Mouse (Mus musculus): ENCODE results near the gene Fkbp1a.
A peak's percentile ranks its signal among the peaks of the same experiment; 100 is the strongest.

Fkbp1a gene

DNA sequence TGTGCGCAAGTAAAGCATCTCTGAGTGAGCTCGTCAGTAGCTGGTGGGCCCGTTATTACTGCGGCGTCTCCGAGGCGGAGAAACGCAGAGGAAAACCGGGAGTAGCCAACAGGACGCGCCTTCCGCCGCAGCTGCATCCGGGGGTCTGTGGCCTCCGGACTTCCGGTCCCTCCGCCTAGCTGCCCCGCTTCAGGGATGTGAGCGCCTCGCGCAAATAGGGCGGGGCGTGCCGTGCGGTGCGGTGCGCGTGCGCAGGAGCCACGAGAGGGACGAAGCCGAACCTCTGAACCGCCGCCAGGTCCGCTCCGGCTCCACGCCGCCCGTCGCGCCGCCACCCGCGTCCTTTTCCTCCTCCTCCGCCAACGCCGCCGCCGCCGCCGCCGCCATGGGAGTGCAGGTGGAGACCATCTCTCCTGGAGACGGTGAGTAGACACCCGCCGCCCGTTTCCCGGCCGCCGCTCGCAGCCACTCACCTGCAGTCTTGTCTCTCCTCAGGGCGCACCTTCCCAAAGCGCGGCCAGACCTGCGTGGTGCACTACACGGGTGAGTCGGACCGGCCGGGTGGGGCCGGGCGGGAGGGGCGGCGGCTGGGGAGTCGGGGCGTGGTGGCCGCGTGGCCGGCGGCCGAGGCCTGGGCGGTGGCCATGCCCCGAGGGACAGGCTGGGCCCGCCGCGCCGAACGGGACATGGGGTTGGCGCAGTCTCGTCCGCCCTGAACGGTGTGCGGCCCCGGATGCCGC is at the start of gene Fkbp1a:
Gene Fkbp1a, plus strand, starts transcription at position 161 of the 740 bp plus-strand sequence.
- DNase-seq (ENCODE audit: low read depth in 1 of 2, low spot score in 2 of 2), result peak; percentile 66 to 84

DNA sequence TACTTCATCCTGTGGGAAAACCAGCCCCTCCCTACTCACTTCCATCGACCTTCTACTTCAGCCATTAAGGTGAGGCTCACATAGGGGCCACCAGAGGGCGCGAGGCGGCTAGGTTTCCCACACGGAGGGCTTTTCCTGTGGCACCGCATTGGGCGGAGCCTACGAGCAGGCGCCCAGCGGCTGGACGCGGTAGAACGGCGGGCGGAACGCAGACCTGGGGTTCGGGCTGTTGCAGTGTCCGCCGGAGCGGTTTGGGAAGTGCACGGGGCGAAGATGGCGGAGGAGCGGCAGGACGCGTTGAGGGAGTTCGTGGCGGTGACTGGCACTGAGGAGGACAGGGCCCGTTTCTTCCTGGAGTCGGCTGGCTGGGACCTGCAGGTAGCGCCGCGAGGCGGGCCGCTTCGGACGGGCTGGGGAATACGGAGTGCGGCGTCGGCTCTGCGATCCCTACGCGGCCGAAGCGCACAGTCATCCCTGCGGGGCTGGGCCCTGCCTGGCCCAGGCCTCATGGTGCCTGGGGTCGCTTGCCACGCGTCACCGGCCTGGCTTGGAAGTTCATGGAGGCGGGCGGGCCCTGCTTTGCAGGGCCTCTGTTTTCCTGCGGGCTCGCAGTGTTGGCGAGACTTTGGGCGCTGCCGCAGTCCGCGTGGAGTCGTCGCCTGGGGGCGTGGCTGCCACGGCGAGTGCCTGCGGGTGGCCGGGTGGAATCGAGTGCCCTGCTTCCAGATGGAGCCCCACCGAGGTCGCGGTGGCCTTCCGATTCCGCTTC is 48.1 kb upstream of the Fkbp1a start, which contains the start of gene Nsfl1c:
Gene Nsfl1c, plus strand, starts transcription at position 148 of the 769 bp plus-strand sequence.
- DNase-seq (ENCODE audit: low read depth in 1 of 2, low spot score in 2 of 2), result peak; percentile 85 to 92

DNA sequence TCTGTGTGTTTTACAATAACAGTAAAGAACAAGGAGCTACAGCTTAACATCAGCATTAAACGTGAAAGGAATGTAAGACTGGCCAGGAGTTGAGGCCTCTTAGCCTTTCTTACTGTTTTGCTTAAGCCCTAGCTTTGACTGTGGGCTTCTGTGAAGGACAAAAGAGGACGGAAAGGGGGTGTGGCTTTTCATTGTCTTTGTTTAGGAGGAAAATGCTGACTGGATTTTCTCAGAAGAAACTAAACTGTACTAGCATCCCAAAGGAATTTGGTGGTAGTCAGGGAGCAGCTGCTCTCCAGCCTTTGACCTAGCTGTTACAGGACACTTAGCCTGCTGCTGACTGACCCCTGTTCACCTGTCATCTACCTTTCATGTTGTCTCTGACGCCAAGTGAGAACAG is 43.9 kb upstream of the Fkbp1a start:
- DNase-seq (ENCODE audit: low read depth in 1 of 2, low spot score in 2 of 2), result no peak

DNA sequence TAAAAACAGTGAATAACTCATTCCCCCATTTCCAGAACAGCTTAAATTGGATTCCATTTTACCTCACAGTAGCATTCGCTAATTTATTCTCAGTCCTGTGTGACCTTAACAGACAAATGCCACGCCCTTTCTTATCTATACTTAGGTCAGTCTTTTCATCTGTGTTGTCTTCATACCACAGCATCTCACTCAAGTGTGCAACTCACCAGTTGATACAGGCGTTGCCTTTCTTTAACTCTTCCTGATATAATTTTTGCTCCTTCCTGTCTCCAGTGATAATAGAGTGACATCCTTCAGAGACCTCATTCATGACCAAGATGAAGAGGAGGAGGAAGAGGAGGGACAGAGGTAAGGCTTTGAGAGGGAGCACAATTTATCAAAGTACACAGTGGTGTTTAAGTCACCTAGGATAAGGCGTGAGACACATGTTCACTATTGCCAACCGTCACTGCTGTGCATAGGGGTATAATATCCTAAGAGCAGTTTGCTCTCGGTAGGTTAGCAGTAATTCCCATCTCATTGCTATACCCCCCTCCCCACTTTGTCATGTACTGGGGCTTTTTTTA is 41.8 kb upstream of the Fkbp1a start:
- DNase-seq (ENCODE audit: low read depth in 1 of 2, low spot score in 2 of 2), result no peak

DNA sequence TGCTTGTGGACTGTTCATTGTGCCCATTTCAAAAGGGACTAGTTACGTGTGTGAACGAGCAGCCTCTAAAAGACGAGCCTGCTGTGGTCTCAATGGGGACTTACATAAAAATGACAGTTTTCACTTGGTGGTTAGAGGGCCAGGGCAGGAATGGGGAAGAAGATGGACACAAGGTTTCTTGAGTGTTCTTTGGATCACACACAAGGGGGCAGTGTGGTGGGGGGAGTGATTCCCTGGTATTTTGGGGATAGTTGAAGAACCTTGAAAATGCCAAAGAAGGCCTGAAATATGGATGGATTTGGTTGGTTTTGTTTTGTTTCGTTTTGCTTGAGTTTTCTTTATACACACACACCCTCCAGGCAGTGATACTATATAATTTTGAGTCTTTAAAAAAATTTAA is 38.1 kb upstream of the Fkbp1a start:
- DNase-seq (ENCODE audit: low read depth in 1 of 2, low spot score in 2 of 2), result no peak

DNA sequence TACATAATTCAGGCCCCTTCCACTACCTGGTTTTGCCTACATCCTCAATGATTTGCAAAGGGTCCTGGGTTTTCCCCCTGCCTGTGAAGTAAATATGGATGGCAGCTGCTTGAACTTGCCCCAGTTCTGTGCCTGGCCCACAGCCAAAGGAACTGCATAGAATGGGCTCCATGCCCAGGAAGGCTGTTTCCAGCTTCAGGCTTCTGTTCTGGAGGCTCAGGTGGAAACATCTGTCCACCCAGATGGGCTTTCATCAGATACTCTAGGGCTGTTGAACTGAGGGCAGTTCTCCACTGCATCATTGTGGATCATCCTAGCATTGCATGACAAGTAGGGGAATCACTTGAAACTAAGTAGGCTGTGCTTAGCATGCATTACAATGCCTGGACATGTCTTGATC is 30.1 kb upstream of the Fkbp1a start:
- DNase-seq (ENCODE audit: low read depth in 1 of 2, low spot score in 2 of 2), result no peak

DNA sequence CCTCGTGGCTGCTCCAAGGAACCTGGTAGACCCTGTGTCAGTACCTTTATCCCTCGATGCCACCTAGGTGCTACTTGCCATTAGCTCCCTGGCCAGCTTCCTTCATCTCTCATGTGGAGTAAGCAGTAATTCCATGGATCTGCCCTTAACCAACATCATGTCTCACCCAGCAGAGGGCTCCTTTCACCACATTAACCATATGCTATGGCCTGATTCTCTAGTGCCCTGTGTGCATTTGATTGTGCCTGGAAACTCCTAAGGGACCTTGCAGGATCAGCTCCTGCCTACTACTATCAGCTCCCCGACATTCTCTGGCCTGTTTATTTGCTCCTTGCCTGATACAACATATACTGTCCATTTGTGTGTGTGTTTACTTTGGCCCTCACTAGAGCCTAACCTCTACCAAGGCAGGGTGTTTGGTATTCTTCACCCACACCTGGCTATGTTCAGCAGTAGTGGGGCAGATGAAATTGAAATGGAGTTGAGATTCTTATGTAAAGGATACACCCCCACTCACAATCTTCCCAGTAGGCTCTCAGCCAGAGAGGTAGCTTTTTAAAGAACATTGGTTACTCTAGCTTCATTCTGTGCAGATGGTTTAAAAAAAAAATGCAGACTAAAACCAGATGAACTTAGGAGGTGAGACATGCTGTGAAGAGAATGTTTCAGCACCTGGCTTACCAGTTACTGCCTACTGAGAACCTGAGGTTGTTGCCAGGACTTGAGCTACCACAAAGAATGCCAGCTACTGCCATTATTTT is 28.6 kb upstream of the Fkbp1a start:
- DNase-seq (ENCODE audit: low read depth in 1 of 2, low spot score in 2 of 2), result no peak

DNA sequence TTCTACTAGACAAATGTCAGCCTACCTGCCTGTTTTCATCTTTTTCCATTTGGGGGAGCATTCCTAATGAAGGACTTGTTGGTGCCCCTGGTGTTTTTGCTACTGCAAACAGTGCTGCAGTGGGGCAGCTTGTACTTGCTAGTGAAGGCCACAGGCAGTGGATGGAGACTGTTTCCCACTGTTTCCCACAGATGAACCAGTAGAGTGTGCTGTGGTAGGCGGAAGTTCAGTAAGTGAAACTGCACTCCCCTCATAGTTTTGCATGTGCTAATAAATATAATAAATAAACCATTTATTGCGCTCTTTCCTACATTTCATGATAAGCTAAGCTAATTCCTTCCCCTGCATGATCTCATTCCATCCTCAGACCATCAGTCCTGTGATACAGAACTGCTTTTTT is 23.3 kb upstream of the Fkbp1a start:
- no peak for DNase-seq (ENCODE audit: low read depth in 1 of 2, low spot score in 2 of 2)

DNA sequence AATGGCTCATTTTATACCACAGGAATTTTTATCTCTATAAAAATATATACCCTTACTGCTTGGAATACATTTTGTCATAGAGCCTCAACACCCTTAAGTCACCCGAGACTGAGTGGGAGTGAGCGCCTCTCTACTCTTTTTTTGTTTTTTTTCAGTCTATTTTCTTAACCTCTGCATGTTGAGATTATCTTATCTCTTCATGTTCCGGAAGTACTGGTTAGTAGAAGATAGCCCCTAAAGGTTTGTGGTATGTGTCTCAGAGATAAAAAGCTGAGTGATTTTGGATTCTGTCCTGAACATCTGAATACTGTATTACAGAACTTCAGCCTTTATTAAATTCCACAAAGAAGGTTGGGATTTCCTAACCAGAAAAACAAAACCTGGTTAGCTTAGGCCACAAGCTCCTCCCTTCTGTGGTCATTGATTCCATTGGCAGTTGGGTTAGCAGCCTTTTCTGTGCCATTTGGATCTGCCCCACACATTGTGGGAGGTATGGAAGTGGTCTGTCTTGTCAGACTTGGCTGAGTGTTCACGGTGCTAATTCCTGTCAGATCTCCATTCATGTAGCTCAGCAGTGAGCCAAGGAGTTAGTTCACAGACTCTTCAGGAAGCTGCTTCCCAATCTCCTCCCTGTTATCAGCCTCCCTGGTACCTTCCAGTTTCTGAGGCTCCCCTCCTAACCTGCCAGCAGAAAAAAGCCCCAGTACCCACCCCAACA is 17.8 kb upstream of the Fkbp1a start:
- DNase-seq (ENCODE audit: low read depth in 1 of 2, low spot score in 2 of 2), result no peak

DNA sequence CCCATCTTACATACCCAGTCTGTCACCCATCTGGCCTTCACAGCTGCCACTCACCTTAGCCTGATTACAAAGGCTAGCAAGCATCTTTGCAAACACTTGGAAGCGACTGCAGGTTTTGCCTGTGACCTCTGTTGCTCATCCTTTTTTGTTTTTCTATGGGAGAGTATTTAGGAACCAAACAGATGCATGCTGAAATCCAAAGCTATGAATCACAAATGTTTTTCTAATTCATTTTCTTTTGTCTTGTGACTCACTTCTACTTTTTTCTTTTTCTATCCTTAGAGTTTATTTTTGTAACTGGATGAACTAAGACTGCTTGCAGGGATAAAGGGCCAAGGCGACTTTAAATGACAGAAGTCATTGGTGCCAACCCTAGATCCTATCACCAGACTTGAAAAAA is 16.8 kb upstream of the Fkbp1a start:
- no peak for DNase-seq (ENCODE audit: low read depth in 1 of 2, low spot score in 2 of 2)

DNA sequence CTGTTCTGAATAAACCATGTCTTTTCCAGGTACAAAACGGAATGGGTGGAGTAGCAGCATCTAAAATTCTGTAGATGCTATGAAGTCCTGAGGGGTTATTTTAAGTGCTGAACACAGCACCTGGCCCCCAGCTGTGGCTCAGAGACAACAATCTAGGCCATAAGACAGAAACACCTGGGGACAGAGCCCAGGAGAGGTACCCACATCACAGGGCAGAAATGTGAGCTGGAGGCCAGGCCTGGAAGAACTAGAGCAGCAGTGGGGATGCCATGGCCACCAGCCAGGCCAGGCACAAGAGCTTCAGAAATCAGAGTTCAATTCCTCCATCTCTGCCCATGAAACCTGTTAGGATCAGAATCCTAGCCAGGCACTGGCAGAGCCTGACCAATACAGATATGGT is 14.2 kb upstream of the Fkbp1a start:
- DNase-seq (ENCODE audit: low read depth in 1 of 2, low spot score in 2 of 2), result no peak

DNA sequence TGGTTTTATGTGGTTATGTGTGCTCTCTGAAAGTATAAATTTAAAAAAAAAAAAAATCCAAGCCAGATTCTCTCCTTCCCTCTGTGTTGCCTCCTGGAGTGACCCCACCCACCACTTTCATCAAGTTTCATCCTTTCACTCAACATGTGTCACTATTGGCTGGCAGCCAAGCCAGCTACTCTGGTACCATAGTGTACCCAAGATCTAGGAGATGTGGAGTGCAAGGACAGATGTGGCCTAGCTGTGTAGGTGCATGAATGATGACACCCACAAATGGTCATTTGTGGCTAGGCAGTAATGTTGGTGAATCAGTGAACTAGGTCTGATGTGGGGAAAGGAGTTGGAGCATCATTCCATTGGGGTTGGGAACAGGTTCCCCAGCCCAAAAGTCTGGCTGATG is 13.1 kb upstream of the Fkbp1a start:
- DNase-seq (ENCODE audit: low read depth in 1 of 2, low spot score in 2 of 2), result no peak

DNA sequence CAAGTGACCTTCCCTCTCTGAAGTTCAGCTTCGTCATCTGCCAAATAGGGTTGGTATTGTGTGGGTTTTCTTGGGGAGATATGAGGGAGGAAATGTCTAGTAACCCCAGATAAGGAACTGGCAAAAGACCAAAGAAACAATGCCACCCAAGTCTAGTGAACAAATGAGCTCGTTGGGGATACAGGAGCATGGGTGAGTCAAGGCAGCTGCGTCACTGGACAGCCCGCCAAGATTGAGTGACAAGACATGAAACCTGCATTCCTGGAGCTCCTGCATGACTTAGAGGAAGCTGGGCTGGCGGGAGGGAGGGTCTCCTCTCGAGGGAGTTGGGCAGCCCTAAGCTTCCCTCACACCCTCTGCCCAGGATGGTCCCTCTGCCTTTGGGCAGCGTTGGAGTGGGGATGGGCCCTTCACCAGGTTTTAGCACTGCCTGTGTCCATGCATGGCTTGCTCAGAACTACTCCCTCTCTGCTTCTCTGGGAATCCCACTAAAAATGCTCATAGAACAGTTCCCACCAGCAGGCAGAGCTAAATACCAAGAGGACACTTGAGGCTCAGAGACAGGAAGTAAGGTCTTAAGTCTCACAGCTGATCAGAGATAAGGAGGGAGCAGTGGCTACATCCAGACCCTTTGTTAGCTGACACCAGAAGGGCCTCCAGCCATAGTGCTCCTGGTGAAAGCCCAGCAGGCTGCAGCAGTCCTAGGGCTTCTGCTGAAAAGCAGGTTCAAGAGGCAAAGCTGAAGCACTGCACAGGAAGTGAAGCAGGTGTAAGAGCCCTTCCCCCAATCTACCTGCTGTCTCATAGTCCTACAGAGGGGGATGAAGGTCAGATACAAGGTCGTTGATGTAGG is 11.7 kb upstream of the Fkbp1a start:
- no peak for DNase-seq (ENCODE audit: low read depth in 1 of 2, low spot score in 2 of 2)

DNA sequence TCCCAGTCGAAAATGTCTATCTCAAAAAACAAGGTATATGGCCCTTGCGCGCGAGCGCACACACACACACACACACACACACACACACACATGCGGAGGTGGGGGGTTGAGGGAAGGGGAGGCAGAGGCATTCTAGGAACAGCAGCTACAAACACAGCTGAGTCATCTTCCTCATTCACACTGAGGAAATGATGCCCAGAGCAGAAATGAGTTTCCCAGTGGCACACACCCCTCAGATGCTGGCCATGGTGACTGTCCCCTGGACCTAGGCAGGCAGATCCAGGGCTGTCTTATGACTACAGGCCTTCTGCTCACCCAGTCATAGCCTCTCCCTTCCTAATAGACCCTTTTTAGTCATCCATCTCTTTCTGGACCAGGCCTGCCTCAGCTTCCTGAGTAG is 8.7 kb upstream of the Fkbp1a start:
- peak; percentile 12 to 13 for DNase-seq (ENCODE audit: low read depth in 1 of 2, low spot score in 2 of 2)

DNA sequence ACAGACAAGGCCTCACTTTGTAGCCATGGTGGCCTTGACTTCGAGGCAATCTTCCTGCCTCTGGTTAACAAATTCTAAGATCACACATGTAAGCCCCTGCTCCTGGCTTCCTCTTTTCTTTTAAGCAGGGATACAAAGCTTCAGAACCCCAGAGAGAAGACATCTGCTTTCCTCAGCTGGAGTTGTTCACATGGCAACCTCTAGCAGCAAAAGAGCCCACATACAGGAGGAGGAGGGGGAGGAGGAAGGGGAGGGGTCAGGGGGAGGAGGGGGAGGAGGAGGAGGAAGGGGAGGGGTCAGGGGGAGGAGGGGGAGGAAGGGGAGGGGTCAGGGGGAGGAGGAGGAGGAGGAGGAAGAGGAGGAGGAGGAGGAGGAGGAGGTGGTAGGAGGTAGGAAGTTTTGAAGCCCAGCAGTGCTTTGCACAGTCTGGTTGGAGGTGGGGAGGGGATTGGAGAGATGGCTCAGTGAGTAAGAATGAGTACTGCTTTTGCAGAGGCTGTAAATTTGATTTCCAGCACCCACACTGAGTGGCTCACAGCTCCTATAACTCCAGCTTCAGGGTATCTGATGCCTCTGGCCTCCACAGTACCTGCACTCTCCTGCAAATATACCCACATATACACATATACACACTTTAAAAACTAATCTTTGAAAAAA is 6.2 kb upstream of the Fkbp1a start:
- no peak for DNase-seq (ENCODE audit: low read depth in 1 of 2, low spot score in 2 of 2)

DNA sequence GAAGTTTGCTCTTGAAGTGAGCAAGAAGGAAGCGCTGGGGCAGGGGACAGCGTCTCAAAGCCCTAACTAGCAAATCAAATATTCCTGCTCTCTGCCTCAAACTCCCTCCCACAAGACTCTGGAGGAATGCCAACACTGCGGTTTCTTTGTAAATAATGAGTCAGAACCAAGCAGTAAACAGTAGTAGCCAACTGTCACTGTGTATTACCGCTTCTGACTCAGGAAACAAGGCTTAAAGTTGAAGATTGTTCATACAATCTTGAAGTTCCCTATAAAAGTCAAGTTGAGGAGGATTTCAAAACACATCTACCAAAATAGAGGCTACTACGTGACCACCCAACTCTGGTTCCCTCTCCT is 5.7 kb upstream of the Fkbp1a start:
- peak; percentile 14 to 16 for DNase-seq (ENCODE audit: low read depth in 1 of 2, low spot score in 2 of 2)

DNA sequence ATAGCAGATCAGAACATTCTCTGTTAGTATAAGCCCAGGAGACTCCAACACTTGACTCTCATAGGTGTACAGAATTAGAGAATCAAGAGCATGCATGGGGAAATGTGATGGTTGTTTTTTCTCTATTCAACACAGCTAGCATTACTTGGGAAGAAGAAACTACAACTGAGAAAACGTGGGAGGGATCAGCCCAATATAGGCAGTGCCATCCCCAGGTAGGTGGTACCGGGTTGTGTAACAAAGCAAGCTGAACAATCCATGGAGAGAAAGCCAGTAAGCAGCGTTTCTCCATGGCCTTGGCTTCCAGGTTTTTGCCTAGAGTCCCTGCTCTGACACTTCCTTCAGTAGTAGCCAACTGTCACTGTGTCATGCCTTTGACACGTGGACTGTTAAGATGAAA is 3.6 kb upstream of the Fkbp1a start:
- no peak for DNase-seq (ENCODE audit: low read depth in 1 of 2, low spot score in 2 of 2)

DNA sequence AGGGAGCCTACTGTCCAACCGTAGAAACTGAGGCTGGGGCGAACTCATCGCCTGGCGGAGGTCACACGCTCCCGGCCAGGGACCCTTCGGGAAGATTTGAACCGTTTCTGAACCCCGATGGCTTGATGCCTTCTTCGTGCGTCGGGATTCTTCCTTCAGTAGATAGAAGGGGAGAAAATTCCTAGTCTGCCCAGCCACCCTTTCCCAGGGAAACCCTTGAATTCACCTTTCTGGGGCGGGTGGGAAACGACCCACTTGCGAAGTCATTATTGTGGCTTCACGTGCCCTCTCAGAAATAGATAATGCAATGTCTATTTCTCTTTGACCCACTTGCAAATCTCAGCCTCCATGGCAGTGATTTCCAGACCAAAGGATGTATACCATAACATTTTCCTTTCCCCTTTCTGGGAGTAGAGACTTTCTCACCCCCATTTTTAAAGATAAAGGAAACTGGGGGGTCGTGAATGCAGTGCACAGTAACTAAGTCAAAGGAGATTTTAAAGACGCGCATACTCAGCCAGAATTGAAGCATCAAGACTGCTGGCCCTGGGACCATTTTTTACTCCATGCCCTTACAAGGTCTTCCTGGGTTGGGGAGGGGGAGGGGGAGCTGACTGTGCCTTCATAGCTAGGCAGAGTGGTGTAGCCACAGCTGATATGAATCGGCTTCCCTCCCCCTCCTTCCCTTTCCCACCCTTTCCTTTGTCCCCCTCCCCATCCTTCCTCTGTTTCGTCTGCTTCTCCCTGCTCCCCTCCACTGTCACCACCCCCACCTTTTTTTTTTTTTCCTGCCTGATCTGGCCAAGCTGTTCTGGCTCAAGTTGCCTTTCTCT is 996 bp downstream of the Fkbp1a start:
- DNase-seq (ENCODE audit: low read depth in 1 of 2, low spot score in 2 of 2), result no peak

DNA sequence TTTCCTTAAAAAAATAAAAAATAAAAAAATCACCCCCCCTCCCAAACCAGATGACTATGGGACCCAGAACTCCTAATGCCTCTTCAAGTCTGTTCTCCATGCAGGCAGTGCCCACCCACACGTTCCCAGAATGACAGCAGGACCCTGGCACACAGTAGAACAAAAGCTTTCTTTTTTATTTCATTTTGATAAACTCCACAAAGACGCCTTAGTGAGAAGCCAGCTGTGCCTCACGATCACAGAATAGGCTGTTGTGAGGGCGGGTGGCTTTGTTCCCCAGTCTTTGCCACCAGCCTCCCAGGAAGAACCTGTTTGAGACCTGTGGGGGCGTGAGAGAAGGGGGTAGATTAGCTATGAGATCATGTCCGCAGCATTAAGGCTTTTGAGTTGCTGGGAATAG is 2.4 kb downstream of the Fkbp1a start:
- no peak for DNase-seq (ENCODE audit: low read depth in 1 of 2, low spot score in 2 of 2)

All from monocyte, adult 2 months (primary cell).